Mouse (Mus musculus) liver, embryonic 14.5 days (tissue): ENCODE results near the gene Sardh. TPM values are rescaled to one million over a fixed set of nuclear protein-coding genes. Genes with fewer than 3 reads are reported as not detected.

Experiments used
- ATAC-seq: fragments of 200-750 bp; cut with Nextera tagmentation; 2 replicates; pipeline ENCODE4 v1.8.0; 2017; ENCODE audit warnings: moderate number of reproducible peaks, mild to moderate bottlenecking, moderate library complexity; ENCODE audit not compliant: insufficient read depth
- DNase-seq, 3 experiments: peaks; one replicate each; pipeline ENCODE4 v3.0.0-alpha.2; 2012 to 2013; ENCODE audit warnings: low read depth in 3 of 3, low spot score in 3 of 3
- H3K27ac ChIP-seq: fragments of 300-500 bp; sonication (generic); 2 replicates; pipeline ENCODE4 v1.5.1; 2014; ENCODE audit warnings: moderate library complexity, mild to moderate bottlenecking, control low read depth, inconsistent platforms
- H3K27me3 ChIP-seq: fragments of 300-500 bp; sonication (generic); 2 replicates; pipeline ENCODE4 v1.6.1; 2014; ENCODE audit warnings: mild to moderate bottlenecking, low read length, moderate library complexity; ENCODE audit not compliant: control insufficient read depth, insufficient read depth
- H3K36me3 ChIP-seq: fragments of 300-500 bp; sonication (generic); replicated peaks from 2 replicates; pipeline ENCODE4 v1.6.1; 2014; ENCODE audit warnings: low read depth; ENCODE audit not compliant: control insufficient read depth, insufficient read depth
- H3K4me1 ChIP-seq, 2 experiments: fragments of 200-500 bp in 1 of 2; fragments of 300-500 bp in 1 of 2; sonication (generic) in 1 of 2; replicated peaks; 2 replicates each; pipeline ENCODE4 v1.6.1; 2012 to 2014; ENCODE audit warnings: antibody characterized with exemption in 1 of 2, inconsistent platforms in 1 of 2, low read length in 1 of 2; ENCODE audit not compliant: control insufficient read depth in 2 of 2, insufficient read depth in 2 of 2
- H3K4me2 ChIP-seq: fragments of 300-500 bp; sonication (generic); 2 replicates; pipeline ENCODE4 v1.6.1; 2014; ENCODE audit warnings: low read depth, mild to moderate bottlenecking, control low read depth, moderate library complexity
- H3K4me3 ChIP-seq, 2 experiments: fragments of 200-500 bp in 1 of 2; fragments of 300-500 bp in 1 of 2; sonication (generic) in 1 of 2; 2 replicates each; pipeline ENCODE4 v1.5.1; 2012 to 2014; ENCODE audit warnings: low read depth in 2 of 2, low read length in 2 of 2, mild to moderate bottlenecking in 2 of 2, control low read depth in 1 of 2, inconsistent platforms in 1 of 2, moderate library complexity in 1 of 2; ENCODE audit not compliant: insufficient read depth in 1 of 2
- H3K9ac ChIP-seq: fragments of 300-500 bp; sonication (generic); replicated peaks from 2 replicates; pipeline ENCODE4 v1.6.1; 2014; ENCODE audit warnings: mild to moderate bottlenecking, control low read depth, moderate library complexity
- H3K9me3 ChIP-seq: fragments of 300-500 bp; sonication (generic); 2 replicates; pipeline ENCODE4 v1.6.1; 2016; ENCODE audit warnings: low read length, mixed read lengths; ENCODE audit not compliant: control insufficient read depth
- CTCF ChIP-seq: IDR thresholded peaks from 2 replicates; pipeline ENCODE4 v1.5.1; 2016; ENCODE audit warnings: antibody characterized with exemption, low read depth, control low read depth
- EP300 ChIP-seq: IDR thresholded peaks from 2 replicates; pipeline ENCODE4 v1.6.1; 2016; ENCODE audit warnings: antibody characterized with exemption, low read depth
- WGBS: fragments of 180-500 bp; shearing (Covaris S2); extraction: QIAGEN DNeasy Blood & Tissue Kit; methylation state at CpG from one replicate; pipeline ENCODE4 v1.1.7; 2014; ENCODE audit not compliant: insufficient replicate concordance; 5-methylcytosine and 5-hydroxymethylcytosine counted together
- polyA plus RNA-seq, 2 experiments: library from polyadenylated mRNA; depleted of rRNA in 1 of 2; stranded (reverse) in 1 of 2; unstranded in 1 of 2; fragments of >200 nt; fragmentation: Nextera tagmentation in 1 of 2; extraction: Ambion mirVana in 1 of 2; gene quantifications; 2 replicates each; pipeline versions ENCODE4 v1.2.1 to v1.2.3; 2012 to 2014

Sardh gene
- polyA plus RNA-seq (2012; rRNA removed) (18.1 and 21.9 TPM in 2 replicates), polyA plus RNA-seq (2014; fragmentation: Nextera tagmentation; extraction: Ambion mirVana) (25.9 and 34.9 TPM in 2 replicates)

GRCm38 (mm10) chr2:27248211-27248610 is at the start of gene Sardh:
Gene Sardh (minus strand): TSS chr2:27248337.
- peak; percentile 55; the same call in 1 of the 2 replicates for ATAC-seq
- WGBS = 41% methylated on average over 2 of the region's 2 CpGs

DNA sequence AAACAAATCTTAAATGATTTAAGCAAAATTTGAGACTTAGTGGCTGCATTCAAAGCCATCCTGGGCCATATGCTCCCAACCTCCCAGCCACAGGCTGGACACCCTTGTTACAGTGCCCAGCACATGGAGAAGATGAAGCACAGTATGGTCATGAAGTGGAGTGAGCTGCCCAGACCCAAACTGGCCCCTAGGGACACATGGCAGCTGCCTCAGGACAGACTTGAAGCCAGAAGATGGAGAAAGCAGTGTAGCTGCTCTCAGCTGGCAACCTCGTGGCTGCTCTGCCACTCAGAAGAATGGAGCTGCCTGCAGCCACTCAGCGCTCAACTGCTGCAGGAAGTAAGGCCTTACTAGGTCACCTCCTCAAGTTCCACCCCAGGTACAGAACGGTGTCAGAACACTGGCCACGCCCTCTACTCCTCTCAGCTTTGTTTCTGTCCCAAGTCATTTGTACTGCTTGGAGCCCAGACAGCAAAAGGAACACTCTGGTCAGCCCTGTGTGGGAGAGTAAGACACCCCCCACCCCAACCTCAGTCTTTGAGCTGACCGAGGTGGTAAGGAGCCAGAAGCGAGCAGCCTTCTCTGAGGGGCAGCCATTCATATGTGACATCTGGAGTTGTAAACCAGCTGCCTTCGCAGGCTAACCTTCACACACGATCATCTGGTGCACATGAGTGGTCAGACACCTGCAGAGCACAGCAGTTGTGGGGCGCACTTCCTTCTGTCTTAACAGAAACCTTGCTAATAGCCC is 48.7 kb upstream of the Sardh start:
- Histone ChIP-seq H3K36me3 (no peaks in the 10 kb centered on the region), H3K27me3 (no peaks in the 10 kb centered on the region), H3K27ac (no peak overlapping the region), H3K4me3 (no peak overlapping the region), H3K9ac (no peak overlapping the region), H3K4me2 (no peak overlapping the region), H3K4me1 (no peaks in the 10 kb centered on the region), H3K9me3 (no peaks in the 10 kb centered on the region)
- TF ChIP-seq EP300 (no peak), CTCF (no peak)
- 64% methylated on average over 9 of the region's 9 CpGs for WGBS
- DNase-seq = no peak
- no peak for ATAC-seq

More at GRCm38 (mm10) chr2:27248211-27248610, at the start of gene Sardh:
- DNase-seq = peak in 2 of 3 experiments; percentile 18 to 26
- Histone ChIP-seq H3K36me3 (no peaks in the 10 kb centered on the region), H3K9me3 (no peaks in the 10 kb centered on the region), H3K4me1 (peaks cover 0 to 8% of the 10 kb centered on the region in 2 experiments; a peak in 2 of 4 replicates), H3K4me3 (no peak within 1 kb of the TSS), H3K27me3 (no peaks in the 10 kb centered on the region), H3K27ac (peak within 1 kb of the TSS; percentile 36; the same call in 1 of the 2 replicates), H3K4me2 (no peak within 1 kb of the TSS), H3K9ac (no peak within 1 kb of the TSS)
- TF ChIP-seq EP300 = peak; percentile 20; the same call in 1 of the 2 replicates
- TF ChIP-seq CTCF = no peak

- TF ChIP-seq CTCF (no peak), EP300 (no peak)
- DNase-seq (no peak), ATAC-seq (no peak)
- 81% methylated on average over 3 of the region's 3 CpGs for WGBS
- H3K4me1 ChIP-seq = no peaks in the 10 kb centered on the region
- H3K4me3 ChIP-seq = no peak overlapping the region
- no peaks in the 10 kb centered on the region for H3K27me3 ChIP-seq
- no peak overlapping the region for H3K9ac ChIP-seq
- H3K9me3 ChIP-seq = no peaks in the 10 kb centered on the region
- no peaks in the 10 kb centered on the region for H3K36me3 ChIP-seq
- no peak overlapping the region for H3K27ac ChIP-seq
- no peak overlapping the region for H3K4me2 ChIP-seq
Measured at GRCm38 (mm10) chr2:27294777-27295176, 46.6 kb upstream of the Sardh start.

DNA sequence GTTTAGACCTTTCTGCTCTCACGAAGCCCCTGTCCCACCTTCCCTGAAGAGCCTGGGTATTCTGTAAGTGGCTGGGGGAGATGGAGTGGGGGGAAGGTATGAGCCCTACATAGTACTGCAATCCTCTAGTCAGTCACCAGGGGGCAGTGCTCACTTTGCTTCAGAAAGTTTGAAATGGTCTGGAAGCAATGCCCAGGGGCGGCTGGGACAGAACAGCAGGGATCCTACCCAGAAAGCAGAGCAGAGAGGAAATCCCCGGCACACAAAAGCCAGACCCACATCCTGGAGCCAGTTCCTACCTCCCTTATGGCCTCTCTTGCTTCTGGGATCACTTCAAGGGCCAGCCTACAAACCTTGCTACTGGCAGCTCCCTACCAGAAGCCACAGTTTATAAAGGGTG is 40.9 kb upstream of the Sardh start:
- H3K4me1 ChIP-seq = no peaks in the 10 kb centered on the region
- H3K27me3 ChIP-seq = no peaks in the 10 kb centered on the region
- peak; percentile 30 to 41 (median 38) for DNase-seq
- ATAC-seq = no peak
- no peak overlapping the region for H3K4me3 ChIP-seq
- peak; percentile 81 for TF ChIP-seq CTCF
- TF ChIP-seq EP300 = no peak
- no peak overlapping the region for H3K9ac ChIP-seq
- H3K27ac ChIP-seq = no peak overlapping the region
- H3K9me3 ChIP-seq = no peaks in the 10 kb centered on the region
- H3K4me2 ChIP-seq = no peak overlapping the region
- 13% methylated on average over 3 of the region's 3 CpGs for WGBS
- no peaks in the 10 kb centered on the region for H3K36me3 ChIP-seq

DNA sequence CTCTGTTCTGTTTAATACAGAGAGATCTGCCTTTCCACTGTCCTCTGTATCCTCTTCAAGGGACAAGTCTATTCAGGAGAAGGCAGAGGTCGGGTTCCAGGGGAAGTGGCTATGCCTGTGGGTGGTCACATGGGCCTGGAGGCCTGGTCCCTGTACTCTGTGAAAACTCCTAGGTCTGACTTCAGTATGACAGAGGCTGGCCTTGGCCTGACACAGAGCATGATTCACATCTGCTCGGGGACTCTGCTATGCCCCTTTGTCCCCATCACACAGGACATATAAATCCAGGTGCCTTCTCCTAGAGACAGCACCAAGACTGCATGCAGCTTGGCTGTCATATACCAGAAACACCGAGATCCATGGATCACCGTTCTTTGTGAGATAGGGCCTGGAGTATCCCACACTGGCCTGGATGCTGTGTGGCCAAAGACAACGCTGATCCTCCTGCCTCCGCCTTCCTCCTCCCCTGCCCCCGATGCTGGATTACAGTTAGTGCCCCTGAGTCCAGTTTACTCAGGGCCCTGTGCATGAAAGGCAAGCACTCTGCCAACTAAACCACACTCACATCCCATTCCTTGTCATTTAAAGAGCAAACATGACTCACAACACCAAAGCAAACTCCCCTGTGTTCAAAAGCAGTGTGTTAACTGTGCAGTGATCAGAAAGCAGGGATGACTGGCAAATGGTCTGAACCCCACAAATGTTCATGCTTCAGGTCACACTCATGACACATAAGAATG is 39.0 kb upstream of the Sardh start:
- DNase-seq (no peak), ATAC-seq (no peak)
- H3K9me3 ChIP-seq = no peaks in the 10 kb centered on the region
- no peaks in the 10 kb centered on the region for H3K4me1 ChIP-seq
- TF ChIP-seq CTCF (no peak), EP300 (no peak)
- H3K9ac ChIP-seq = no peak overlapping the region
- no peak overlapping the region for H3K4me3 ChIP-seq
- 58% methylated on average over 7 of the region's 7 CpGs for WGBS
- no peak overlapping the region for H3K27ac ChIP-seq
- no peak overlapping the region for H3K4me2 ChIP-seq
- no peaks in the 10 kb centered on the region for H3K36me3 ChIP-seq
- no peaks in the 10 kb centered on the region for H3K27me3 ChIP-seq
